Mouse (Mus musculus) intestine, postnatal 0 days (tissue): ENCODE data around the gene Lcn5. TPM values are rescaled to one million over a fixed set of nuclear protein-coding genes. Genes with fewer than 3 reads are reported as not detected.
A peak's percentile ranks its signal among the peaks of the same experiment; 100 is the strongest.

ENCODE experiments used
- ATAC-seq: fragments of 200-750 bp; cut with Nextera tagmentation; 2 replicates; pipeline ENCODE4 v1.8.0; 2017; ENCODE audit warnings: mild to moderate bottlenecking, moderate TSS enrichment, moderate library complexity
- H3K27ac ChIP-seq: fragments of 300-500 bp; sonication (generic); 2 replicates; pipeline ENCODE4 v1.5.1; 2014; ENCODE audit warnings: mild to moderate bottlenecking, low read depth, low read length, moderate library complexity
- H3K27me3 ChIP-seq: fragments of 300-500 bp; sonication (generic); replicated peaks from 2 replicates; pipeline ENCODE4 v1.6.1; 2014; ENCODE audit warnings: low read length, mixed read lengths; ENCODE audit not compliant: control insufficient read depth, insufficient read depth
- H3K36me3 ChIP-seq: fragments of 300-500 bp; sonication (generic); 2 replicates; pipeline ENCODE4 v1.6.1; 2014; ENCODE audit warnings: mild to moderate bottlenecking, moderate library complexity; ENCODE audit not compliant: control insufficient read depth, insufficient read depth
- H3K4me1 ChIP-seq: fragments of 300-500 bp; sonication (generic); replicated peaks from 2 replicates; pipeline ENCODE4 v1.6.1; 2014; ENCODE audit warnings: antibody characterized with exemption, low read length, mixed read lengths; ENCODE audit not compliant: control insufficient read depth, insufficient read depth
- H3K4me2 ChIP-seq: fragments of 300-500 bp; sonication (generic); replicated peaks from 2 replicates; pipeline ENCODE4 v1.6.1; 2014; ENCODE audit warnings: low read depth, mild to moderate bottlenecking, moderate library complexity
- H3K4me3 ChIP-seq: fragments of 300-500 bp; sonication (generic); 2 replicates; pipeline ENCODE4 v1.5.1; 2014; ENCODE audit warnings: low read depth, low read length
- H3K9ac ChIP-seq: fragments of 300-500 bp; sonication (generic); 2 replicates; pipeline ENCODE4 v1.6.1; 2014; ENCODE audit warnings: mild to moderate bottlenecking, low read depth, low read length
- H3K9me3 ChIP-seq: fragments of 300-500 bp; sonication (generic); 2 replicates; pipeline ENCODE4 v1.6.1; 2016; ENCODE audit warnings: mixed run types; ENCODE audit not compliant: control insufficient read depth
- CTCF ChIP-seq: sonication (generic); IDR thresholded peaks from 2 replicates; pipeline ENCODE4 v1.5.1; 2016; ENCODE audit warnings: low read depth, mild to moderate bottlenecking, control low read depth, antibody characterized with exemption, moderate library complexity
- WGBS: fragments of 180-500 bp; shearing (Covaris S2); extraction: QIAGEN DNeasy Blood & Tissue Kit; methylation state at CpG from one replicate; pipeline ENCODE4 v1.1.7; 2014; 5-methylcytosine and 5-hydroxymethylcytosine counted together
- polyA plus RNA-seq: library from polyadenylated mRNA; unstranded; fragments of >200 nt; fragmentation: Nextera tagmentation; extraction: Ambion mirVana; gene quantifications from 2 replicates; pipeline ENCODE4 v1.2.1, GENCODE M21; 2015

The Lcn5 gene
- polyA plus RNA-seq, 1 experiment from 2014 or later, result not detected

DNA sequence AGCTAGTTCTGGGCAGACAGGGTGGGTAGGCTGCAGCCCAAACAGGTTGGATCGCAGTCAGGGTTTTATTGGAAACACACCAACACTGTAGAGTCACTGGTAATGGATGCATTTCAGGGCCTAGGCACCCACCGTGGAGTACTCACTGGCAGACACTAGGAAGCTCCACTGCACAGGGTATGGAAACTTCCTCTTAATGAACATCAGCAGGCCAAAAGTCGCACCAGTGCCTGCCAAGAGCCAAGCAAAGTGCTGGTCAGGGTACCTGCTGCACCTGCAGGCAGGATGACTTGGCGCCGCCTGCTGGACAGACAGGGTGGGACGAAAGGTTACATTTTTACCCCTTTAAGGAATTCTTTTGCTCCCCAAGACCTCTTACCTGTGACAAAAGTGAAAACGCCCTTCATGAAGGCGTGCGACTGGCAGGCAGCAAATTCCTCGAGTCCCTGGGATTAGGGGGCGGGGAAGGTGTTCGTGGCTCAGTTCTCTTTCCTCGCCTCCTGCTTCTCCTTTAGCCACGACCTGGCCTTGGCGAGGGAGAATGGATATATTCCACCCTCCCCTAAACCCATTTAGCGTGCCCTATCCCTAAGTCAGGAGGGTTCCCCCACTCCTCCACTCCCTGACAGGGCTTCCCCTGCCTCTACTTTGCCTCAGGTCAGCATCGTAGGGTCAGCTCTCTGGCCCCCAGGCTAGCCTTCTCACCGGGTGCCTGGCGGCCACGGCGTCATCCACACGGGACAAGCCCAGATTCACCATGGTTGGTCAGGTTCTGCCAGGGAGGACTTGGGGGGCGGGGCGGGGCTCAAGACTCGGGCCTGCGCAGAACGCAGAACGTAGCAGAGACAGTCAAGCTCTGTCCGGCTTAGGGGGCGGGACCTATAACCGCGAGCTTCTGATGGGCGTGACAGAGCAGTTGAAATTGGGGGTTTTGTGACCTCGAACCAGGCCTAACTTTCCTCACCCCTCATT is 36.2 kb upstream of the Lcn5 start, which contains the start of gene Tmem141:
TSS of gene Tmem141 (minus strand) at position 777 of the 972 bp plus-strand sequence.
- Histone ChIP-seq H3K27ac (no peak within 1 kb of the TSS), H3K4me1 (no peaks in the 10 kb centered on the region), H3K4me3 (peak within 1 kb of the TSS; percentile 47), H3K4me2 (peak within 1 kb of the TSS; percentile 78), H3K9ac (peak within 1 kb of the TSS; percentile 28), H3K27me3 (peaks cover 9% of the 10 kb centered on the region; the same call in 1 of the 2 replicates), H3K9me3 (no peaks in the 10 kb centered on the region), H3K36me3 (no peaks in the 10 kb centered on the region; the same call in 1 of the 2 replicates)
- peak; percentile 86 for TF ChIP-seq CTCF
- peak; percentile 86 for ATAC-seq
- 5% methylated on average over 34 of the region's 34 CpGs for WGBS

DNA sequence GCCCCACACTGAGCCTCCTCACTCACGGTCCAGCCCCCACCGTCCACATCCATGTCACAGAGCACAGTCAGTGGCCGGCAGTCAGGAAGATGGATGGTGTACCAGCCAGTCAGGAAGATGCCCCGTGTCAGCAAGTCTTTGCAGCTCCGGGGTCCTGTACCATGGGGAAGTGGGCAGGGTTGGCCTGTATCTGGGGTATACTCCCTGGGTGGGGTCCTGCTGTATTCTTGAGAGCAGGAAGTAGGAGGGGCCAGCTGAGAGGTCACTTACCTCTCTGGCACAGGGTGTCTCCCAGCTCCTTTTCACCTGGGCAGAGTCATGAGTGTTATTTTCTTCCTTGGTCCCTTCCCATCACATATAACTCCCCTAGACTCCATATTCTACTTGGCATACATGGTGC is 31.8 kb upstream of the Lcn5 start:
- Histone ChIP-seq H3K9me3 (no peaks in the 10 kb centered on the region), H3K4me2 (no peak overlapping the region), H3K9ac (no peak overlapping the region), H3K27me3 (no peaks in the 10 kb centered on the region), H3K4me3 (no peak overlapping the region), H3K36me3 (no peaks in the 10 kb centered on the region), H3K4me1 (no peaks in the 10 kb centered on the region), H3K27ac (no peak overlapping the region)
- no peak for ATAC-seq
- TF ChIP-seq CTCF, result no peak
- 54% methylated on average over 5 of the region's 5 CpGs for WGBS

DNA sequence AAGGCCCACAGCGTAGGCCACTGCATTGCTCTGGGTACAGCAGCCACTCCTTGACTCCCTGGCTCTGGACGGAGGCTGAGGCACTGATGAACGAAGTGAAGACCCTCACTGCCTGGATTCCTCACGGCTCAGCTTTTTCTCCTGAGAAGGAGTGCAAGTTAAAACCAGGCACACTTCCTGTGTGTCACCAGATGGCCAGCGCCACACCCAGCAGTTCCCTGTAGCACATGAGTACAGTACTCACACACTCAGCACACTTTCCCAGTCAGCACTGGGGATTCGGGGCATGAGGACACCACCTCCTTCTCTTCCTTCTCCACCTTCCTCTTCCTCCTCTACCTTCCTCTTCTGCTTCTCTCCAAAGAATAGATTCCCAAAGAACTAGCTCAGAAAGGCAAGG is 29.9 kb upstream of the Lcn5 start, which contains the start of gene Fcna:
TSS of gene Fcna (minus strand) at position 220 of the 400 bp plus-strand sequence.
- ATAC-seq, result no peak
- H3K4me2 ChIP-seq, result no peak within 1 kb of the TSS
- WGBS, result 67% methylated on average over 6 of the region's 6 CpGs

DNA sequence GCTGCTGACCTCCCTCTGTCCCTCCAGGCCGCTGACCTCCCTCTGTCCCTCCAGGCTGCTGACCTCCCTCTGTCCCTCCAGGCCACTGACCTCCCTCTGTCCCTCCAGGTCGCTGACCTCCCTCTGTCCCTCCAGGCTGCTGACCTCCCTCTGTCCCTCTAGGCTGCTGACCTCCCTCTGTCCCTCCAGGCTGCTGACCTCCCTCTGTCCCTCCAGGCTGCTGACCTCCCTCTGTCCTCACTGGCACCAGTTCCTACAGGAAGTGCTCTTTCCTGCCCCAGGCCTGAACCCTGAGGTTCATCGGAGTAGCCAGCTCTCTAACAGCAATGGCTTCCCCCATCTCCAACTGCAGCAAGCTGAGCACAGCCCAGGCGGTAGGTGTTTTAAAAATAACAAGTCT is 29.0 kb upstream of the Lcn5 start:
- no peak overlapping the region for H3K9ac ChIP-seq
- no peak overlapping the region for H3K27ac ChIP-seq
- no peak overlapping the region for H3K4me3 ChIP-seq
- 62% methylated on average over 4 of the region's 4 CpGs for WGBS
- no peaks in the 10 kb centered on the region for H3K9me3 ChIP-seq
- no peaks in the 10 kb centered on the region for H3K27me3 ChIP-seq
- no peak for ATAC-seq
- H3K36me3 ChIP-seq, result no peaks in the 10 kb centered on the region
- H3K4me1 ChIP-seq, result no peaks in the 10 kb centered on the region
- no peak overlapping the region for H3K4me2 ChIP-seq
- no peak for TF ChIP-seq CTCF

More for the DNA sequence above, 29.9 kb upstream of the Lcn5 start, which contains the start of gene Fcna:
- no peaks in the 10 kb centered on the region for H3K9me3 ChIP-seq
- no peak within 1 kb of the TSS for H3K27ac ChIP-seq
- H3K4me3 ChIP-seq, result no peak within 1 kb of the TSS
- no peak for TF ChIP-seq CTCF
- H3K9ac ChIP-seq, result no peak within 1 kb of the TSS
- H3K27me3 ChIP-seq, result no peaks in the 10 kb centered on the region
- H3K4me1 ChIP-seq, result no peaks in the 10 kb centered on the region
- H3K36me3 ChIP-seq, result no peaks in the 10 kb centered on the region

DNA sequence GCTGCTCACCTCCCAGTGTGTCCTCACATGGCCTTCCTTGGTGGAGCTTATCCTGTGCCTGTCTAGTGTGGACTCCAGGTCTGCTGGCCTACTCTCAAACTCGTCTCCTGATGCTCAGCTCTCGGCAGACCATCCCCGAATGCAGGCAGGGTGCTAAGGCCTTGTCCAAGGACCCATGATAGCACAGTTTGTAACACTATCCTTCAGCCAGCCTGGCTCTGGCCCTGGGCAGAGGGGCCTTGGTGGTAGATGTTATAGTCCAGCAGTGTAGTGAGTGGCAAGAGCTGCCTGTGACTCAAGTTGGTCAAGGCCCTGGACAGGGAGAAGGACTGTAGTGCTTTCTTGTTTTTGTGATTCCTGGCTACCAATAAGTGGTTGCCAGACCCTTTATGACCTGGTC is 24.1 kb upstream of the Lcn5 start:
- 81% methylated on average over 3 of the region's 3 CpGs for WGBS
- Histone ChIP-seq H3K4me1 (no peaks in the 10 kb centered on the region), H3K27me3 (no peaks in the 10 kb centered on the region), H3K4me2 (no peak overlapping the region), H3K9me3 (no peaks in the 10 kb centered on the region), H3K9ac (no peak overlapping the region), H3K4me3 (no peak overlapping the region), H3K36me3 (no peaks in the 10 kb centered on the region), H3K27ac (no peak overlapping the region)
- no peak for TF ChIP-seq CTCF
- ATAC-seq, result no peak

DNA sequence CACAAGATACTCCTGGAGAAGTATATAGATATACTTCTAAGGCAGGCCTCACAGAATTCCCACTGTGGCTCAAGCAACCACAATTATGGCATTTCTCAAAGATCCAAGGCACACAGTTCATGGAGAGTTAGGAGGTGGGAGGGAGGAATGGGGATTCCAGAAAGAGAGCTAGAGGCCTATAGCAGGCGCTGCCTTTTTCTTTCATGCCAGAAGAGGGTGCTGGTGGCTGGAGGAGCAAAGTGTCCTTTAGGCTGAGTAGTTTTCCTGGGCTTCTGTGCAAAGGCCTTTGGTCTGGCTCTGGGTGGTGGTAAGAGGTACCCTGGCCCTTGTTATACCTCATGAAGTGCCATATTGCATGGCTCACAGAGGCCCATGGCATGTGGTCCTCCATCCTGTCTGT is 23.7 kb upstream of the Lcn5 start:
- 53% methylated on average over 1 of the region's 1 CpGs for WGBS
- TF ChIP-seq CTCF, result peak; percentile 43

More for the DNA sequence above, 23.7 kb upstream of the Lcn5 start:
- ATAC-seq, result no peak
- Histone ChIP-seq H3K27me3 (no peaks in the 10 kb centered on the region), H3K4me2 (no peak overlapping the region), H3K36me3 (no peaks in the 10 kb centered on the region), H3K9ac (no peak overlapping the region), H3K9me3 (no peaks in the 10 kb centered on the region), H3K27ac (no peak overlapping the region), H3K4me3 (no peak overlapping the region), H3K4me1 (no peaks in the 10 kb centered on the region)
